Mouse (Mus musculus): Measurements from ENCODE around the gene Cspg4. TPM values are rescaled to one million over a fixed set of nuclear protein-coding genes. Genes with fewer than 3 reads are reported as not detected.
A peak's percentile ranks its signal among the peaks of the same experiment; 100 is the strongest.
"Not testable (repeated sequence)": the region's sequence is repeated elsewhere in the genome, so short reads cannot be mapped to it uniquely, and the experiment has no call there.

Gene Cspg4
- polyA plus RNA-seq, 1 experiment from 2014 or later = 7.2 TPM

GRCm38 (mm10) chr9:56909991-56910390 is 45.2 kb downstream of the Cspg4 start:
- H3K27me3 ChIP-seq (replicated peaks; ENCODE audit: control insufficient read depth, insufficient read depth, low read length); H3K4me3 ChIP-seq (replicated peaks; ENCODE audit: low read length); H3K9ac ChIP-seq (replicated peaks; ENCODE audit: low read depth, low read length); H3K36me3 ChIP-seq (ENCODE audit: control insufficient read depth, insufficient read depth); H3K4me1 ChIP-seq (replicated peaks; ENCODE audit: control insufficient read depth, insufficient read depth, low read length); ATAC-seq; H3K4me2 ChIP-seq (ENCODE audit: low read length); H3K9me3 ChIP-seq (ENCODE audit: control insufficient read depth, low read length); H3K27ac ChIP-seq (ENCODE audit: low read length): not testable (repeated sequence)
- WGBS = 65% methylated on average over 4 of the region's 4 CpGs

DNA sequence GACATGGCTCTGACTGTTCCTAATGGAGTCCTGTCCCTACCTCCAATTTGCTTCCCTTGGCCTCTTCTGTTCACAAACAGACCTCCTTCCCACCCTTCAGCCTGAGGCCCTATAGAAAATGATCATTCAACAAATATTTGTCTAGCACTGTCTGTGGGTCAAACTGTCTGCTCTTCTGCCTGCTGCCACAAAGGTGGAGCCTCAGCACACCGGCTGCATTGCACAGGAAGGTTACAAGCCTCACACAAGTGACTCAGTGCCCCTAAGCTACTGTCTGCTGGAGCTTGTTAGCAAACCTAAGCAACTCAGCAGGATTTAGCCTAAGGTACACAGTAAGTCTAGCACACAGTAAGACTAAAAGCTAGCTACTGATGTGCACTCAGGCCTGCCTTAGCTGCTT is 46.2 kb downstream of the Cspg4 start:
- Histone ChIP-seq H3K9me3 (ENCODE audit: control insufficient read depth, low read length) (no peaks in the 10 kb centered on the region), H3K4me2 (ENCODE audit: low read length) (no peak overlapping the region), H3K36me3 (ENCODE audit: control insufficient read depth, insufficient read depth) (no peaks in the 10 kb centered on the region), H3K27me3 (replicated peaks; ENCODE audit: control insufficient read depth, insufficient read depth, low read length) (no peaks in the 10 kb centered on the region), H3K4me3 (replicated peaks; ENCODE audit: low read length) (no peak overlapping the region), H3K27ac (ENCODE audit: low read length) (no peak overlapping the region), H3K9ac (replicated peaks; ENCODE audit: low read depth, low read length) (no peak overlapping the region), H3K4me1 (replicated peaks; ENCODE audit: control insufficient read depth, insufficient read depth, low read length) (no peaks in the 10 kb centered on the region)
- 77% methylated on average over 1 of the region's 1 CpGs for WGBS
- ATAC-seq = no peak

GRCm38 (mm10) chr9:56913991-56914390 is 49.2 kb downstream of the Cspg4 start:
- no peaks in the 10 kb centered on the region for H3K27me3 ChIP-seq (replicated peaks; ENCODE audit: control insufficient read depth, insufficient read depth, low read length)
- no peak overlapping the region for H3K9ac ChIP-seq (replicated peaks; ENCODE audit: low read depth, low read length)
- H3K4me3 ChIP-seq (replicated peaks; ENCODE audit: low read length) = no peak overlapping the region
- WGBS = 85% methylated on average over 9 of the region's 9 CpGs
- no peak for ATAC-seq
- H3K4me2 ChIP-seq (ENCODE audit: low read length) = no peak overlapping the region
- H3K9me3 ChIP-seq (ENCODE audit: control insufficient read depth, low read length) = no peaks in the 10 kb centered on the region
- H3K36me3 ChIP-seq (ENCODE audit: control insufficient read depth, insufficient read depth) = no peaks in the 10 kb centered on the region
- H3K27ac ChIP-seq (ENCODE audit: low read length) = no peak overlapping the region
- H3K4me1 ChIP-seq (replicated peaks; ENCODE audit: control insufficient read depth, insufficient read depth, low read length) = no peaks in the 10 kb centered on the region

- H3K4me2 ChIP-seq (ENCODE audit: low read length) = no peak overlapping the region
- 92% methylated on average over 1 of the region's 1 CpGs for WGBS
These were observed 50.3 kb downstream of the Cspg4 start for GRCm38 (mm10) chr9:56915116-56915515.

GRCm38 (mm10) chr9:56915695-56916410 is 51.0 kb downstream of the Cspg4 start:
- Histone ChIP-seq H3K9ac (replicated peaks; ENCODE audit: low read depth, low read length) (no peak overlapping the region), H3K4me1 (replicated peaks; ENCODE audit: control insufficient read depth, insufficient read depth, low read length) (no peaks in the 10 kb centered on the region), H3K36me3 (ENCODE audit: control insufficient read depth, insufficient read depth) (no peaks in the 10 kb centered on the region), H3K27me3 (replicated peaks; ENCODE audit: control insufficient read depth, insufficient read depth, low read length) (no peaks in the 10 kb centered on the region), H3K4me2 (ENCODE audit: low read length) (no peak overlapping the region), H3K27ac (ENCODE audit: low read length) (no peak overlapping the region), H3K4me3 (replicated peaks; ENCODE audit: low read length) (no peak overlapping the region), H3K9me3 (ENCODE audit: control insufficient read depth, low read length) (no peaks in the 10 kb centered on the region)
- 84% methylated on average over 5 of the region's 5 CpGs for WGBS
- no peak for ATAC-seq

More at GRCm38 (mm10) chr9:56915116-56915515, 50.3 kb downstream of the Cspg4 start:
- no peaks in the 10 kb centered on the region for H3K36me3 ChIP-seq (ENCODE audit: control insufficient read depth, insufficient read depth)
- H3K27ac ChIP-seq (ENCODE audit: low read length) = no peak overlapping the region
- no peak overlapping the region for H3K4me3 ChIP-seq (replicated peaks; ENCODE audit: low read length)
- H3K9ac ChIP-seq (replicated peaks; ENCODE audit: low read depth, low read length) = no peak overlapping the region
- H3K27me3 ChIP-seq (replicated peaks; ENCODE audit: control insufficient read depth, insufficient read depth, low read length) = no peaks in the 10 kb centered on the region
- H3K4me1 ChIP-seq (replicated peaks; ENCODE audit: control insufficient read depth, insufficient read depth, low read length) = no peaks in the 10 kb centered on the region
- no peaks in the 10 kb centered on the region for H3K9me3 ChIP-seq (ENCODE audit: control insufficient read depth, low read length)
- no peak for ATAC-seq

DNA sequence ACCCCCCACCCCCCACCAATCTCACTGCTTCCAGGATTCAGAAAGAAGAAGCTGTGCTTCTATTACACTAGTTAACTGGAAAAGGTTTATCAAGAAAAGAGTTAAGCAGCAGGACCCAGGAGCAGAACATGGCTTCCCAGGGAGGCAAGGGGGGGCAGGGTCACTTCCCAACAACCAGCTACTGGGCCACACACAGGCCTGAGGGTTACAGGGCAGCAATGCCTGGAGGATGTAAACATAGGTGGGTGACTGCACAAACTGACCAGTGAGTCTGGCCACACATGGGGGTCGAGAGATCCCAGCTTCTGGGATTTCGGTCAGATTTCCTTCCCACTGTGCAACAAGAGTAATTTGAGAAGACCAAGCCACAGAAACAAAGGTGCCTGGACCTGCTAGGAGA is 52.3 kb downstream of the Cspg4 start:
- Histone ChIP-seq H3K4me2 (ENCODE audit: low read length) (no peak overlapping the region), H3K4me1 (replicated peaks; ENCODE audit: control insufficient read depth, insufficient read depth, low read length) (no peaks in the 10 kb centered on the region), H3K27ac (ENCODE audit: low read length) (no peak overlapping the region), H3K4me3 (replicated peaks; ENCODE audit: low read length) (no peak overlapping the region), H3K9me3 (ENCODE audit: control insufficient read depth, low read length) (no peaks in the 10 kb centered on the region), H3K9ac (replicated peaks; ENCODE audit: low read depth, low read length) (no peak overlapping the region), H3K36me3 (ENCODE audit: control insufficient read depth, insufficient read depth) (no peaks in the 10 kb centered on the region), H3K27me3 (replicated peaks; ENCODE audit: control insufficient read depth, insufficient read depth, low read length) (no peaks in the 10 kb centered on the region)
- ATAC-seq = no peak
- 79% methylated on average over 2 of the region's 2 CpGs for whole genome bisulfite sequencing

DNA sequence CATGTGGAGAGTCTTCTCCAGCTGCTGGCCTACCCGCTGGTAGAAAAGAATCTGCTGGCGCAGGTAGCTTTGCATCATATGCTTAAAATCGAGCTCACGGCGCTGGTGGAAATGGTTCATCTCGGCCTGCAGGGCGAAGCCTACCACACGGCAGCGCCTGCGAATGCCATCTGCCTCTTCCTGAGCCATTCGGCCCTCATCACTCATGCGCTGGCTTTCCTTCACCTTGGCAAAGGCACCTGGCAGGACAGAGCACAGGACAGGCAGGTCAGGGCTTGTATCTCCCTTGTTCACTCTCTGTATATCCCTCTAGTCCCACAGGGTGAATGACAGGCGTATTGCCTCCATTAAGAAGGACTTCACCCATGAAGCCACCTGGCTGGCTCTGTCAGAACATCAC is 53.6 kb downstream of the Cspg4 start:
- no peak for ATAC-seq
- H3K27me3 ChIP-seq (replicated peaks; ENCODE audit: control insufficient read depth, insufficient read depth, low read length) = no peaks in the 10 kb centered on the region
- H3K4me2 ChIP-seq (ENCODE audit: low read length) = no peak overlapping the region
- no peaks in the 10 kb centered on the region for H3K36me3 ChIP-seq (ENCODE audit: control insufficient read depth, insufficient read depth)
- H3K4me1 ChIP-seq (replicated peaks; ENCODE audit: control insufficient read depth, insufficient read depth, low read length) = no peaks in the 10 kb centered on the region
- no peak overlapping the region for H3K27ac ChIP-seq (ENCODE audit: low read length)
- 95% methylated on average over 13 of the region's 13 CpGs for WGBS
- H3K9me3 ChIP-seq (ENCODE audit: control insufficient read depth, low read length) = no peaks in the 10 kb centered on the region
- H3K4me3 ChIP-seq (replicated peaks; ENCODE audit: low read length) = no peak overlapping the region
- H3K9ac ChIP-seq (replicated peaks; ENCODE audit: low read depth, low read length) = no peak overlapping the region

DNA sequence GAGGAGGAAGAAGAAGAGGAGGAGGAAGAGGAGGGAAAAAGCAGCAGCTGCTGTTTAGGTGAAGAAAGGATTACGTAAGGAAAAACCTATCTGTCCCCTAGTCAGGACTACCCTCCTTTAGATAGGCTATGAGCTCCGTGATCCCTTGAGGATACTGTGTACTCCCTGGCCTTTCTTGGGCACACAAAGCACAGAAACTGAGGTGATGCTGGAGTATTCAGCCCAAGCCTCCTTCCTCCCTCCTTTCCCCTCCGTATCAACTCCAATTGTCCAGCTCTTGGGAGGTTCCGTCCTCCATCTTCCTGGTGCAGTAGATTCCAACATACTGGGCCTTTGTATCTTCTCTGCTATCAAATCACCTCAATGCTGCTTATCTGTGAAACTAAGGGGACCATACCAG is 57.9 kb downstream of the Cspg4 start:
- H3K4me1 ChIP-seq (replicated peaks; ENCODE audit: control insufficient read depth, insufficient read depth, low read length) = peaks cover 17% of the 10 kb centered on the region
- no peak overlapping the region for H3K27ac ChIP-seq (ENCODE audit: low read length)
- H3K36me3 ChIP-seq (ENCODE audit: control insufficient read depth, insufficient read depth) = no peaks in the 10 kb centered on the region
- no peak for ATAC-seq
- no peaks in the 10 kb centered on the region; the same call in 1 of the 2 replicates for H3K27me3 ChIP-seq (replicated peaks; ENCODE audit: control insufficient read depth, insufficient read depth, low read length)
- no peak overlapping the region for H3K9ac ChIP-seq (replicated peaks; ENCODE audit: low read depth, low read length)
- H3K4me2 ChIP-seq (ENCODE audit: low read length) = no peak overlapping the region
- 98% methylated on average over 4 of the region's 4 CpGs for WGBS
- no peaks in the 10 kb centered on the region for H3K9me3 ChIP-seq (ENCODE audit: control insufficient read depth, low read length)
- H3K4me3 ChIP-seq (replicated peaks; ENCODE audit: low read length) = no peak overlapping the region

GRCm38 (mm10) chr9:56923841-56924650 is 59.2 kb downstream of the Cspg4 start:
- Histone ChIP-seq H3K27ac (ENCODE audit: low read length) (no peak overlapping the region), H3K27me3 (replicated peaks; ENCODE audit: control insufficient read depth, insufficient read depth, low read length) (peaks cover 5% of the 10 kb centered on the region), H3K4me2 (ENCODE audit: low read length) (peak overlapping the region; percentile 33), H3K4me3 (replicated peaks; ENCODE audit: low read length) (peak overlapping the region; percentile 6; the same call in 1 of the 2 replicates), H3K9me3 (ENCODE audit: control insufficient read depth, low read length) (no peaks in the 10 kb centered on the region), H3K4me1 (replicated peaks; ENCODE audit: control insufficient read depth, insufficient read depth, low read length) (peaks cover 25% of the 10 kb centered on the region), H3K36me3 (ENCODE audit: control insufficient read depth, insufficient read depth) (no peaks in the 10 kb centered on the region), H3K9ac (replicated peaks; ENCODE audit: low read depth, low read length) (peak overlapping the region; percentile 16)
- WGBS = 72% methylated on average over 8 of the region's 8 CpGs
- ATAC-seq = no peak
